Mouse (Mus musculus) lung, postnatal 10 days (tissue): ENCODE data around the gene 2810021J22Rik.
"Not testable (repeated sequence)": the region's sequence is repeated elsewhere in the genome, so short reads cannot be mapped to it uniquely, and the experiment has no call there.

Experiments used
- DNase-seq: peaks from one replicate; pipeline ENCODE4 v3.0.0; 2021

Gene 2810021J22Rik

DNA sequence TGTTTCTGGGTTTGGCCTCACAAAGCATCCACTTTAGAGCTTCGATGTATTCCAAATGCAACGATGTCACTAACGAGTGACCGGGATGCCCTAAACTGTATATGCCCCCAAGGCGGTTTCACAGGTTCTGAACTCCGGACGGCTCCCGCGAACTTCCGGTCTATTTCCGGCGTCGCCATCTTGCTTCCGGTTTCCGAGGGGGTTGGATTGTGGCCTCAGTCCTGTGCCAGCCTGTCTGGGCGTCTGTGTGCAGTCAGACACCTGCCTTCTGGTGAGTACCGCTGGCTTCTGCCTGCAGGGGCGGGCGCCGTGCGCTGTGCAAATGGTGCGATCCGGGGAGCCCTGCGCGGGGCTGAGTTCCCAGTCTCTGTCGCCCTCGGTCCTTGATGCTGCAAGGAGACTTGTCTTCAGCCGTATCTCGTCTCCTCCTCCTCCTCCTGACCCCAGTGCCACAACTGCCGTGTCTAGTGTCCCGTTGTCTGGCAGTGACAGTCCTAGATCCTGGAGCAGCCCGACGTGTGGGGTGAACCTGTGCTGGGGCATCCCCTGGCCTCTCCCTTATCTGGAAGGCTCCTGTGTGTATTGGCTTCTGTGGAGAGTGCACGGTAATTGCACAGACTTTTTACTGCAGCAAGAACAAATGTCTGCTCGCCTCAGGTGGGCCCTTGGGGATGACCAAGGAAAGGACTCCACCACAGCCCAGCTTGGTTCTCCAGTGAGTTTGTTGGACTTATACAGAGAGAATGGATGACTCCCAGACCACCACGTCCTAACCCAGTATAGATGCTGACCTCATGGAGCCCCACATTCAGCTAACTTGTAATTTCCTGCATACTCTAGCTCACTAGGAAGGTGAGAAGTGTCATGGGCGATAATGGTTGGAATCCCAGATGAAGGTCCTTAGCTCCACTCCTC is at the start of gene 2810021J22Rik:
Gene 2810021J22Rik, plus strand, starts transcription at position 178 of the 915 bp plus-strand sequence.
- peak; percentile 85 for DNase-seq

DNA sequence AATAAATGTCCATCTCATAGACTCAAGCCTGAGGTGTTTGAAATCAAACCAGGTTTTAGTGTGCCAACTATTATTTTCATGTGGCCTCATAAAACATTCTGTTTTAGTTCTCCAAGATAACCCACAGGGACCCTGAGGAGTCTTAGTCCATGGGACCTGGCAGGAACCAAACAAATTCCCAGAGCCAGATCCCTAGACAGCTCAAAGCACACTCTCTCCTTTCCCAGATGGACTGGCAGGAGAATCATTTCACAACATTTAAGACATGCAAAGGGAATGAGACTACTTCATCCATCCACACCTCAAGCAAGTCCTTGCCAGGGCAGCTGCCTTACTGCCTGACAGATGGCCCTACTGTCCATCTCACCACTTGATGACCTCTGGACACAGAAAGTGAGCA is 38.1 kb upstream of the 2810021J22Rik start, which contains the start of gene Olfr312:
Gene Olfr312, plus strand, starts transcription at position 301 of the 400 bp plus-strand sequence.
- DNase-seq, result not testable (repeated sequence)

DNA sequence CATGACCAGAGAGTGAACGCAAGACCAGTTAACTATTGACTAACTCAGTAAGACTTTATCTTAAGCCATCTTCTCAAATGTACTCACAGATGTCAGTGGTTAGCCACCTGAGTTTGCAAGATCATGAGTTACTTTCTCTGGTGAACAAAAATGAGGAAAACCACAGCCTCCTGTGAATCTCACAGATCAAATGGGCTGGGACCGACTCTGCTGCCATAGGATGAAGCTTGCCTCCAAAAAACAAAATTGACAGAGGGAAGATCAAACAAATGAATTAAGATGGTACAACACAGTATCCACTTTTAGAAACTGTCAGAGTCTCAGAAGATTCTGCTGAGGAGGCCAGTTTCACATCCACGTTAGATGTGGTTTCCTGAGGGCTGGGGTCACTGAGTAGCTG is 37.3 kb upstream of the 2810021J22Rik start:
- no peak for DNase-seq

DNA sequence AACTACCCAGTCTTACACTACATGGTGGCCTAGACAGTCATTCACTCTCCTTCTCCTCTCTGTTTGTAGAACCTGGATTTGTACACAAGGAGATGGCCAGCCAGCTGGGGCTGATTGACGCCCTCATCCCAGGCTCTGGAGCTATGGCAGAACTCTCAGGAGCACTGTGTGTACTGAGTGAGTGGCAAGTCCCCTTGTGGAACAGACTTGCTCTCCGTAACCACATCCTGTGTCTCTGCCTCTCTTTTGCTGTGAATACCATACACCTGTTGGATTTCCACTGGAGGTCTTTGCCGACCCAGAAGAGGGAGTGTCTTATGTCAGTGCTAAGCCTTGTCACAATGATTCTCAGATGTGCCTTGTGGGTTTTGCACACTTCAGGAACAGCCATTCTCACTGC is 34.5 kb upstream of the 2810021J22Rik start:
- DNase-seq, result not testable (repeated sequence)

DNA sequence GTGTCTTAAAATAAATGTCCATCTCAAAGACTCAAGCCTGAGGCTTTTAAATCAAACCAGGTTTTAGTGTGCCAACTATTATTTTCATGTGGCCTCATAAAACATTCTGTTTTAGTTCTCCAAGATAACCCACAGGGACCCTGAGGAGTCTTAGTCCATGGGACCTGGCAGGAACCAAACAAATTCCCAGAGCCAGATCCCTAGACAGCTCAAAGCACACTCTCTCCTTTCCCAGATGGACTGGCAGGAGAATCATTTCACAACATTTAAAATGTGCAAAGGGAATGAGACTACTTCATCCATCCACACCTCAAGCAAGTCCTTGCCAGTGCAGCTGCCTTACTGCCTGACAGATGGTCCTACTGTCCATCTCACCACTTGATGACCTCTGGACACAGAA is 28.1 kb upstream of the 2810021J22Rik start, which contains the start of gene Olfr311:
Gene Olfr311, plus strand, starts transcription at position 301 of the 400 bp plus-strand sequence.
- not testable (repeated sequence) for DNase-seq

DNA sequence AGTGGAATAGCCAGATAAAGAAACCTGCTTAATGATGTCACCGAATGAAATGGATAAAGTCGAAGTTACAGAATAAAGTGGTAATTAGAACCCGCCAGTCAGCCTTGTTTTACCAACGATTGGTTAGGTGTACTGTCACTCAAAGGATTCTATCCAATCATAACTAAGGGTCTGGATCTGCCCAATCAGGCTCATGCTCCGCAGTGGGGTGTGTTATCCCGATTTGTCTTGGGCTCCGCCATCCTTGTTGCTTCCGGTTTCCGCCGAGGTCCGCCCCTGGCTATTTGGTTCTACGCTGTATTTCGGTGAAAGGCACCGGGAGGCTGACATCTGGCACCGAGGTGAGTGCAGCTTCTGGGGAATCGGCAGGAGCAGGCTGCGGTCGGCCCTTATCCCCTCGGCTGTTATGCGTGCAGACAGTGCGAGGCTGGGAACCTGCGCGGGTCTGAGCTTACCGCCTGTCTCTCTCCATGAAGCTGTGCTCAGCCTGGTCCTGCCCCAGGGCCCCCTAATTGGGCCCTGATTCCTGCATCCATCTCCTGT is 20.0 kb upstream of the 2810021J22Rik start, which contains the start of gene Gm12258:
Gene Gm12258, plus strand, starts transcription at position 240 of the 543 bp plus-strand sequence.
- DNase-seq, result peak; percentile 97

DNA sequence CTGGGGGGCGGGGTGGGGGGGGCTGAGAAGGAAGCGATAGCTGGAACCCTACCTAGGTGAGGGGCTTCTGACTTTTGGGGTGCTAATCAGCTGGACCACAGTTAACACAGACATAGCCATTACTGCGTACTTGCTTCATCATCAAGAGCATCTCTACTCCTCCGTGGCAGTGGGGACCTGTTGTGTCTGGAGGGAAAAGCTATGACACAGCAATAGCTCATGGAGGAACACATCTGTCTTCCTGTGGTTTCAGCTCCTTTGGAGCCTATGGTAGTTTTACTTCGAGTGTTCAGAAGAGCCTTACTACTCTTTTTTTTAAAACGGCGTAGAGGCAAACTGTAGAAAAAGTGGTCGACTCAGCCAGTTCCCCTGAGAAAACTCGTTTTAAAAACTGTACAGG is 19.4 kb upstream of the 2810021J22Rik start:
- no peak for DNase-seq

DNA sequence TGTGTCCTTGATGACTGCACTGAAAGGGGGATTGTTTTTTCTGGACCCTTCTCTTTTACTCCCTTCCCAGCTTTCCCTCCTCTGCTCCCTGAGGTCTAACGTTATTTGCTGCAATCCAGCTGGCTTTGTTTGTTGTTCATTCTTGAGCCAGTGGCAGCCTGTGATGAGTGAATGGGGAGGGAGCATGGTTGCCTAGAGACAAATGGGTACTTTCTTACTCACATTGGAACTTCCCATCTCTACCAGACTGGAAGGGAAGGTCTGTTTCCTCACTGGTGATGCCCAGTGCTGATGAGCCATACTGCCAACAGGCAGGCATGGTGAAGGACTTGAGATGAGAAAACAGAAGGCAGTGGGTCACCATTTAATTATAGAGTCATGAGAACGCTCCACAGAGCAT is 17.3 kb upstream of the 2810021J22Rik start:
- peak; percentile 22 for DNase-seq

DNA sequence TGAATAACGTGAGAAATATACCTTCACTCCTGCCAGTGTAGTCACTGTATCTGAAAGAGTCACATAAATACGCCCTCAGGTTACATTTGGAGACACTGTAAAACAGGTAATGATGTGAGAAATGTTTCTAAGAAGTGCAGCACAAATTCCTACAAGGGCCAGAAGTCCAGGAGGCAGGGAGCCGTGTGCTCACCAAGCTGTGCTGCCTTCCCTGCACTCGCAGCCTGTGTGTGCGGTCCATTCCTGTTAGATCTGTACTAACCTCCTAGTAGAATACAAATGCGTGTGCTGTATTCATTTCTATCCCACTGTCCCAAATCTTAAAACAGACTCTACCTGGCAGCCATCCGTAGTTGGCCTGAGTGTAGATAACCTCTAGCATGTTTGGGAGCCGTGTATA is 6.3 kb upstream of the 2810021J22Rik start:
- DNase-seq, result no peak

DNA sequence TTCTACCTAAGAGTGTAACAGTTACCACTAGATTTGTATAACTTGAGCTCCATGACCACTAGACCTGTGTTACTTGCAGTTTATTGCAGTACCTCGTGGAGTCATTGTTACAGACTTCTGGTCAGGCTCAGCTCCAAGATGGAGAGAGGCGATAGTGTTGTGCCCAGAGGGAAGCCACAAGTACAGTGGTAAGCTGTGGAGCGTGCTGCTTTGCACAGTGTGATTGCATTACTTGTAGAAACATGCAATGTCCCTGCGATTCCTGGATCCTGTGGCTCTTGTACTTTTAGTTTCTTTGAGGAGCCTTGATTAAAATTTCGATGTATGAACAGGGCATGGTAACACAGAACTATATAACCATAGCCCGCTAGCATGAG is 926 bp downstream of the 2810021J22Rik start:
- no peak for DNase-seq

DNA sequence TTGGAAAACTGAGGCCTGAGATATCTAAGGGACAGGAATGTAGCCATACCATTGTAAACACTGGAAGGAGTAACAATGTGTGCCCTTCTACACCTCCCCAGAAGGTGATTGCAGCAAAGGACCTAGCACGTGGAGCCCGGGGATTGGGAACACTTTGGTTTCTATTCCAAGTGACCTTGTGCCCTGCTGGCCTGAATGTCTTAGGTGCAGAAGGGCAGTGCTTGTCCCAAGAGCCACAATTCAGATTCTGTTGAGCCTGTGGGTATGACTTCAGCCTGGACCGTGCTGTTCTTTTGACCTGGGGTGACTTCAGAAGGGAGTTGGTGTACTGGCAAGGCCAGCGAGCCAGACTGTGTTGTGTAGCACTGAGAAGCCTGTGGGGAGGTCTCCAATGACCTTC is 3.9 kb downstream of the 2810021J22Rik start:
- no peak for DNase-seq

DNA sequence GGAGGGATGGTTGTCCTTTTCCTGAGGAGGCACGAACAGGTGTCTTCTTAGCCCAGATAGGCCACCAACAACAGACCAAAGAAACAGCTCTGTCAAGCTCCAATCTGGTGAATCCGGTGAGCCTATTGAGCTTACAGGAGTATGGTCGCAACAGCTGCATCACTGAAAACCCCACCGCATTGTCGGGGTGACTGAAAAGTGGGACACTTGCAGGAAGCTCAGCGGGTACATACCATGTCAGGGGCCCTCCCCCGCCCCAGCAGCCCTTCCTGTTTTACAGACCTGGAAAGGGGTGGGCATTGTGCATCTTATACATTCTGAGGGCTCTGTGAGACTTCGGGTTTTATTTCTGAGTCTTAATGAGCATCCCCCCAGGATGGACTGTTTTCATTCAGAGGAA is 16.7 kb downstream of the 2810021J22Rik start:
- DNase-seq, result no peak

DNA sequence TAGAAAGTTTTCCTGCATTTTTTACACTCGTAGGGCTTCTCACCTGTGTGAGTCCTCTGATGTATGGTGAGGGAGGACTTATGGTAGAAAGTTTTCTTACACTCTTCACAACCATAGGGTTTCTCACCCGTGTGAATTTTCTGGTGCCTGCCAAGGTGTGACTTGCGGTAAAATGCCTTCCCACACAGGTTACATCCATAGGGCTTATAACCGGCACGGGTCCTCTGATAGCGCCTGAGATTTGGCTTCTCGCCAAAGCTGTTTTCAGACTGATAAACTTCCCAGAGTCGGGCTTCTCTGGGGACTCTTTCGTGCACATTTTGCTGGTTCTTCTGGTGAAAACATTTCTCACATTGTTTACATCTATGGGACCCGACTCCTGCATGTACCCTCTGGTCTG is 23.5 kb downstream of the 2810021J22Rik start:
- no peak for DNase-seq

DNA sequence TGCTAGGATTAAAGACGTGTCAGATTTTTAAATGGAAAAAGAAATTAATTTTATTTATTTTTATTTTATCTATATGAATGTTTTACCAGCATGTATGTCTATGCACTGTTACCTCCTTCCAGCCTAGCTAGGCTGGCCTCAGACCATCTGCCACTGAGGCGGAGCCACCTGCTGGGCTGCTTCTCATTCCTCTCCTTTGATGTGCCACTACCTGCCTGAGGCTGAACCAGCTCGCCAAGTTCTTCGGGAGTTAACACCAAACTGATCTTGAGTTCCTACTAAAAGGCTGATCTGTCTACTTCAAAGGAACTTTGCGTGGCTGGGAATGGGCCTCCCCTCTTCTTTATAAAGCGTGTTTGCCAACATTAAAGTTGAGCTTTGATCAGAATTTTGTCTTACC is 27.4 kb downstream of the 2810021J22Rik start:
- DNase-seq, result no peak

DNA sequence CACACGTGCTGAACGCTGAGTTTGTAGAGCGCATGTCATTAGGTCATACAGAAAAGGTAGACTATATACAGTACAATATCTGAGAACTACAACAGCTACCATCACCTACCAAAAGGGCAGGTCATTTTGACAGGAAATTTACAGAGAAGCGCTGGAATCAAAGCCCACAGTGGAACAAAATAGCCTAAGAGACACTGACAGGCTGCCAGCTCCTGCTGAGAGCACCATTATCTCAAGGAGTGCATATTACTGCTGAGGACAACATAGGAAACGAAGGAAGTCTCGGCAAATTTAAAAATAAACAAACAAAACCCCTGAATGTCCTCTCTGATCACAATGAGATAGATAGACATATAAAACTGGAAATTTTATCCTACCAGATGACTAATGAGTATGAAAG is 30.5 kb downstream of the 2810021J22Rik start:
- peak; percentile 48 for DNase-seq

DNA sequence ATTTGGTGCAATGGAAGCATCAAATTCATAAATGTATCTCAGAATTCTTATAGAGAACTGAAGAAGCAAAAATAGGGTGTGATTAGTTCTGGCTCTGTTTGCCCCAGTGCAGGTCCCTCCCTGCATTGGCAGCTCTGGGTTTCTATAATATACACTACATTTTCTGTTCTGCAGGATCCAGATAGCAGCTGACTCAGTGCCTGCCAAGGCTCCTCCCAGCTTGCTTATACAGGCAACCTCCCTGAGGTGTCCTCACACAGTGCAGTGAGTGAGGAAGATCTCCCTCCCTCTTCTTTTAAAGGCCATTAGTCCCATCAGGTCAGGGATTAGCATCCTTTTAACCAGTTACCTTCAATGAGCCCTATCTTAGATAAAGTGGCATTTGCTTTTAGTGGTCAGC is 34.1 kb downstream of the 2810021J22Rik start:
- no peak for DNase-seq

DNA sequence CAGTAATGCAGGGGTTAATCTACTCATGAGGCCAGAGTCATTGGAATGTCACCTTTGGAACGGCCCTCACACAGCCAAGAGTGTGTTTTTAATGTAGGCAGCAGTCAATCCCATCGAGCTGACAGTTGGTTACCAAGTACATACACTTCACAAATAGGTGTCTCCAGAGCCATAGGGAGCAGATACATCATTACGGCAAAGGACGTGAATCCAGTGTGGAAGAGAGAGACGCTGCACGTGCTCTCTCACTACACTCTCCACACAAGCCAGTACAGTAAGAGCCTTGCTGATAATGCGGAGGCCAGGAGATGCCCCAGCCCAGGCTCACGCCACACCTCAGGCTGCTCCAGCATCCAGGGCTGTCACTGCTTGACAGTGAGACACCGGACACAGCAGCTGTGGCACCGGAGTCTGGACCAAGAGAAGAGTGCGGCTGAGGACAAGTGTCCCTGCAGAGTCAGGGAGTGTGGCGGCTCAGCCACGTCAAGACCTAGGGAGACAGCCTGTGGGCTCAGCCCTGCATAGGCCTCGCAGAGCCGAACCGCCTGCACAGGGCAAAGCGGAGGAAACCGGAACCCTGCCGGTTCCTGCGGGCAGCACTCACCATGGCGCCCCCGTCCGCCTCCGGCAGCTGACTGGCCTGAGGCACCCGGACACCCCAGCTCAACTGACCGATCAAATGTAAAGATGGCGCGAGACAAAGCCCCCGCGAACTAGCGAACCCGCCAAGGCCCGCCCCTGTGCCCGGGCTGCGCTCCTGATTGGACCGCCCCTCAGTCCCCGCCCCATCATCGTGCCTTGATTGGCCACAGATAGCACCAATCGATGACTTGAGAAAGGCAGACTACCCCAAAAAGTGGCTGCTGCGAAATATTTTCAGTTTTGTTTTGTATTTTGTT is 36.7 kb downstream of the 2810021J22Rik start, which contains the start of gene Zfp39:
Gene Zfp39, minus strand, starts transcription at position 715 of the 899 bp plus-strand sequence.
- peak; percentile 98 for DNase-seq

DNA sequence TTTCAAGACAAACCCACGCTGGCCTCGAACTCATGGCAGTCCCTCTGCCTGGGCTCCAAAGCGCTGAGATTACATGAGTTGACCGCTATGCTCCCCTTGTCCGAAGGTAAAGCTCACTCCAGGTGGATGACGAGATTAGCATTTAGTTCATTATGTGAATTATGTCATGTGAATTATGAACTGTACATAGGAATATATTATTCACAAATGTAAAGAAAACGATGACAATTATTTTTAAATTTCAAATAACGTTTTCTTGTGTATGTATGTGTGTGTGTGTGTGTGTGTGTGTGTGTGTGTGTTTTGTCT is 37.3 kb downstream of the 2810021J22Rik start:
- no peak for DNase-seq

DNA sequence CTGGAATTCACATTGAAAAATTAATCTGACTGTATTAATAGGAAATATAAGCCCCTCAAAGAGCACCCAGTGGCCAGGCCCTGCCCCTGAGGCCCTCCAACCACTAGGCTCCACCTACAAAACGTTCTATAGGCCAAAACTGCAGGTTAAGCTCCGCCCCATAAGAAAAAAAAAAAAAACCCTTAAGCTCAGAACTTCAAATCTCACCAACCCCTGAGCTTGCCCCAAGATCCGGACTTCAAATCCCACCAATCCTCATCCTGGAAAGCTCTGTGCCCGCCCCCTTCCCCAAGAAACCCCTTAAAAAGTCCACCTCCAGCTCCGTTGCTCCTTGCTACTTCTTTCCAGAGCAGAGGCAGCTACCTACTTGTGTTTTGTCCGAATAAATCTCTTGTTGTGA is 37.8 kb downstream of the 2810021J22Rik start:
- peak; percentile 61 for DNase-seq

DNA sequence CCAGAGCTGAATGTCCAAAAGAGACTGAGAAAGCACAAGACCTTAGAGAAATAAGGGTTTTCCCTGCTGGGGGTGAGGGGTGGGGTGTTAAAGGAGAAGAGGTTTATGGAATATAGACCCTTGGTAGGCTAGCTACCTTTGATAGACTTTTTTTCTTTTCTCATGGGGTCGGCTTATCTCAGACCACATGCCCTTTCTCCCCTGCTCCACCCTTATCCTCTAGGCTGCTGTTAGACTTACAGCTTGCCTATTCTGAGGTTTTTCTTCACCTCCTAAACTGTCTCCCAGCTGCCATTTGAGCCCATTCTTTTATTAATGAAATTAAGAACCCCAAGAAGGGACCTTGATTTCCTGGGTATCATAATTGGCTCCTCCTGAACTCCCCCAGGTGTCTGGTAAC is 46.8 kb downstream of the 2810021J22Rik start:
- DNase-seq, result no peak

DNA sequence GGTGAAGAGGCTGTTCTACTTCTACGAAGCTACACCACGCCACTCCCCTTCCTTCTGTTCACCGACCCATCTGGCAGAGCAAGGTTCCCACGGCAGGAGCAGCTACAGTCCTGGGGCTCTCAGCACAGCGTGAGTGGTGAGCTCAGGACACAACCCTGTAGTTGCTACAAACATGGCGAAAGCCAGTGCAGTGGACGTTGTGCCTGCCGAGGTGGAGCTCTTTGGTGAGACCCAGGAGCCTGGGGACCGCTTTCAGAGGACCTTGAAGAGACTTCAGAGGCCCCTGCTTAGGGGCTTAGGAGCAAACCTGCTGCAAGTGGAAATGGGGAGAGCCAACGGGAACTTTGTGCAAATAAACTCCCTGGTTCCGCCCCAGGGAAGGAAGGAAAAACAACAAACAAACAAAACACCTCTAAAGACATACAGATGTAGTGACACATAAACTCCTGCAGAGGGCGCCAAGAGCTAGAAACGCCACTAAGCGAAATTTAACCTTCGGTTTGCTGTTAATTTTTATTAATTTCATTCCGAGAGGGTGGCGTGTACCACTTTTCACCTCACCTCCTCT is 47.5 kb downstream of the 2810021J22Rik start:
- DNase-seq, result peak; percentile 40

DNA sequence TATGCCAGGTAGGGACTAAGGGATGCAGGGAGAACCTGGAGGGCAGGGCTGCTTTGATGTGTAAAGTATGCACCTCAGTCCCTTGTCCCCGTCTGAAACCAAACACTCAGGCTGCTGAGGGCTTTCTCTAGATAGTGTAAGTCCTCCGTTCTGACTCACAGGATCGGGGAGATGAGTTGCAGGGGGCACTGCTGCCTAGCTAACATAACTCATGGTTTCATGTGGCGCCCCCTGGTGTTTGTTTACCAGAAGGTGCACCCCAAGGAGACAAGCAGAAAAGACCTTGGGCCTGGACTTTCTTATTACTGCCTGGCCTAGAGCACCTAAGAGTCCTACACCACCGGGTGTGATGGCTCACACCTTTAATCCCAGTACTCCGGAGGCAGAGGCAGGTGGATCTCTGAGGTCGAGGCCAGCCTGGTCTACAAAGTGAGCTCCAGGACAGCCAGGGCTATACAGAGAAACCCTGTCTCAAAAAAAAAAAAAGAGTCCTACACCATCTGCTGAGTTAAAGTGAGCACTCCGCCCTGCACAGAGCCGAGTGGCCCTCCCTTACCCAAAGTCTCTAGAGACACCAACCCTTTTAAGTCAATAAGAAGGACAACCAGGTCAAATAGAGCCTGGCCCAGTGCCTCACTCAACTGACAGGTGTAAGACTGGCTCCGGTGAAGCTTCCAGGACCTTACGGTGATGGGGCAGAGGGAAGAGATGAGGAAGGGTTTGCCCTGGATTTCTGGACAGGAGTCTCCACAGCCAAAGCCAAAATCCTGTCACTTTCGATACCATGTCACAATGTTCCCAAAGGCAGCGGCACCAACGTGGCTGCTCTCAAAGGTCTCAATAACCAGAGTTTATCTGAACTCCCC is 50.1 kb downstream of the 2810021J22Rik start:
- peak; percentile 73 for DNase-seq
